Mouse (Mus musculus) thymus, postnatal 36 days (tissue): ENCODE data around the gene Fam173a.

Experiments
- DNase-seq, 2 experiments: peaks; one replicate each; pipeline ENCODE4 v3.0.0; 2022; ENCODE audit warnings: mixed read lengths in 2 of 2

Gene Fam173a

GRCm38 (mm10) chr17:25796951-25797369 lies 4.3 kb upstream of the Fam173a start, which contains the start of gene Metrn:
Gene Metrn (minus strand): TSS chr17:25797136.
- DNase-seq, result peak; percentile 91 to 93

GRCm38 (mm10) chr17:25796211-25796771 lies 3.6 kb upstream of the Fam173a start:
- DNase-seq, result peak in 1 of 2 experiments; percentile 30

- no peak for DNase-seq
Measured at GRCm38 (mm10) chr17:25795609-25796092, 3.0 kb upstream of the Fam173a start, which contains the start of gene AC134908.4. Gene AC134908.4 (minus strand): TSS chr17:25795659.

GRCm38 (mm10) chr17:25794998-25795397 lies 2.3 kb upstream of the Fam173a start:
- DNase-seq, result no peak

GRCm38 (mm10) chr17:25794197-25794596 lies 1.5 kb upstream of the Fam173a start:
- DNase-seq, result no peak

- DNase-seq, result peak; percentile 83 to 84
Measured at GRCm38 (mm10) chr17:25791843-25792527, 716 bp downstream of the Fam173a start.

- DNase-seq, result no peak
Measured at GRCm38 (mm10) chr17:25791320-25791842, 1.3 kb downstream of the Fam173a start.

GRCm38 (mm10) chr17:25786781-25787504 lies 5.8 kb downstream of the Fam173a start:
- no peak for DNase-seq

- DNase-seq, result no peak
Measured at GRCm38 (mm10) chr17:25786280-25786679, 6.4 kb downstream of the Fam173a start, which contains the start of gene Ccdc78. Gene Ccdc78 (plus strand): TSS chr17:25786580.

GRCm38 (mm10) chr17:25785281-25785745 lies 7.4 kb downstream of the Fam173a start, which contains the start of gene Haghl:
Gene Haghl (minus strand): TSS chr17:25785673.
- DNase-seq, result peak; percentile 92 to 94

- DNase-seq, result no peak
Measured at GRCm38 (mm10) chr17:25783861-25784574, 8.7 kb downstream of the Fam173a start.

- DNase-seq, result no peak
Measured at GRCm38 (mm10) chr17:25783086-25783485, 9.6 kb downstream of the Fam173a start.

- no peak for DNase-seq
Measured at GRCm38 (mm10) chr17:25781339-25781738, 11.4 kb downstream of the Fam173a start.

- peak in 1 of 2 experiments; percentile 3 for DNase-seq
Measured at GRCm38 (mm10) chr17:25777948-25778347, 14.8 kb downstream of the Fam173a start.

GRCm38 (mm10) chr17:25775318-25776062 lies 17.2 kb downstream of the Fam173a start:
- no peak for DNase-seq

GRCm38 (mm10) chr17:25773549-25774120 lies 19.1 kb downstream of the Fam173a start, which contains the start of gene Narfl:
Gene Narfl (plus strand): TSS chr17:25773776.
- DNase-seq, result peak; percentile 95 to 97

GRCm38 (mm10) chr17:25769331-25769730 lies 23.4 kb downstream of the Fam173a start:
- no peak for DNase-seq

- DNase-seq, result no peak
Measured at GRCm38 (mm10) chr17:25765886-25766285, 26.8 kb downstream of the Fam173a start.

- DNase-seq, result no peak
Measured at GRCm38 (mm10) chr17:25762591-25762990, 30.1 kb downstream of the Fam173a start.

- DNase-seq, result no peak
Measured at GRCm38 (mm10) chr17:25761561-25761970, 31.1 kb downstream of the Fam173a start.

- DNase-seq, result no peak
Measured at GRCm38 (mm10) chr17:25760148-25760547, 32.6 kb downstream of the Fam173a start.
